Mouse (Mus musculus): ENCODE measurements around the gene Gm11011. TPM values are rescaled to one million over a fixed set of nuclear protein-coding genes. Genes with fewer than 3 reads are reported as not detected.
"Not testable (repeated sequence)": the region's sequence is repeated elsewhere in the genome, so short reads cannot be mapped to it uniquely, and the experiment has no call there.

Gm11011 gene
- polyA plus RNA-seq (2015; fragmentation: Nextera tagmentation; extraction: Ambion mirVana): not detected in 2 replicates

- not testable (repeated sequence) for ATAC-seq (replicated peaks); H3K27ac ChIP-seq (replicated peaks); H3K4me2 ChIP-seq (replicated peaks); H3K9me3 ChIP-seq; H3K36me3 ChIP-seq; H3K4me3 ChIP-seq; H3K27me3 ChIP-seq; H3K9ac ChIP-seq (replicated peaks)
- peaks cover 11% of the 10 kb centered on the region for H3K4me1 ChIP-seq
Measured at GRCm38 (mm10) chr2:169587645-169588044, at the start of gene Gm11011. Gene Gm11011, minus strand, starts transcription at chr2:169587745.

GRCm38 (mm10) chr2:169636414-169636813 is 48.9 kb upstream of the Gm11011 start:
- H3K4me3 ChIP-seq: no peak overlapping the region
- 76% methylated on average over 4 of the region's 4 CpGs for WGBS
- 0 out of 2 replicates have a peak overlapping the region, but pooled peaks have one; percentile 1 for H3K4me2 ChIP-seq (replicated peaks)

GRCm38 (mm10) chr2:169635428-169635827 is 47.9 kb upstream of the Gm11011 start:
- 33% methylated on average over 7 of the region's 7 CpGs for WGBS
- peak overlapping the region; percentile 45 for H3K4me3 ChIP-seq
- H3K36me3 ChIP-seq: no peaks in the 10 kb centered on the region
- ATAC-seq (replicated peaks): no peak
- peak overlapping the region; percentile 78 for H3K4me2 ChIP-seq (replicated peaks)
- H3K4me1 ChIP-seq: peaks cover 20% of the 10 kb centered on the region
- no peak overlapping the region for H3K27ac ChIP-seq (replicated peaks)
- no peak overlapping the region for H3K9ac ChIP-seq (replicated peaks)
- no peaks in the 10 kb centered on the region for H3K27me3 ChIP-seq
- H3K9me3 ChIP-seq: no peaks in the 10 kb centered on the region

More at GRCm38 (mm10) chr2:169636414-169636813, 48.9 kb upstream of the Gm11011 start:
- no peak for ATAC-seq (replicated peaks)
- H3K9ac ChIP-seq (replicated peaks): no peak overlapping the region
- no peak overlapping the region for H3K27ac ChIP-seq (replicated peaks)
- peaks cover 20% of the 10 kb centered on the region for H3K4me1 ChIP-seq
- H3K27me3 ChIP-seq: no peaks in the 10 kb centered on the region
- H3K9me3 ChIP-seq: no peaks in the 10 kb centered on the region
- no peaks in the 10 kb centered on the region for H3K36me3 ChIP-seq

- Histone ChIP-seq H3K27ac (replicated peaks) (no peak overlapping the region), H3K9me3 (no peaks in the 10 kb centered on the region), H3K9ac (replicated peaks) (0 out of 2 replicates have a peak overlapping the region, but pooled peaks have one; percentile 49), H3K4me2 (replicated peaks) (peak overlapping the region; percentile 78), H3K4me3 (peak overlapping the region; percentile 45), H3K36me3 (no peaks in the 10 kb centered on the region), H3K4me1 (peaks cover 20% of the 10 kb centered on the region), H3K27me3 (no peaks in the 10 kb centered on the region)
- no peak for ATAC-seq (replicated peaks)
- 41% methylated on average over 17 of the region's 17 CpGs for WGBS
Measured at GRCm38 (mm10) chr2:169634619-169635382, 47.3 kb upstream of the Gm11011 start.

GRCm38 (mm10) chr2:169633491-169634289 is 46.1 kb upstream of the Gm11011 start:
- peak overlapping the region; percentile 16; the same call in 1 of the 2 replicates for H3K27ac ChIP-seq (replicated peaks)
- ATAC-seq (replicated peaks): peak; percentile 59
- WGBS: under 1% methylated on average over 37 of the region's 38 CpGs

GRCm38 (mm10) chr2:169632338-169633151 is 45.0 kb upstream of the Gm11011 start, which contains the start of gene Tshz2:
Gene Tshz2, plus strand, starts transcription at chr2:169633013.
- H3K9me3 ChIP-seq: no peaks in the 10 kb centered on the region
- peak within 1 kb of the TSS; percentile 67 for H3K27ac ChIP-seq (replicated peaks)
- peak within 1 kb of the TSS; percentile 45 for H3K4me3 ChIP-seq
- H3K27me3 ChIP-seq: no peaks in the 10 kb centered on the region
- H3K4me2 ChIP-seq (replicated peaks): peak within 1 kb of the TSS; percentile 78
- WGBS: 0% methylated on average over 19 of the region's 22 CpGs
- peak; percentile 73 for ATAC-seq (replicated peaks)
- peak within 1 kb of the TSS; percentile 49 for H3K9ac ChIP-seq (replicated peaks)
- no peaks in the 10 kb centered on the region for H3K36me3 ChIP-seq
- H3K4me1 ChIP-seq: peaks cover 20% of the 10 kb centered on the region

More at GRCm38 (mm10) chr2:169633491-169634289, 46.1 kb upstream of the Gm11011 start:
- no peaks in the 10 kb centered on the region for H3K27me3 ChIP-seq
- no peaks in the 10 kb centered on the region for H3K9me3 ChIP-seq
- peak overlapping the region; percentile 78 for H3K4me2 ChIP-seq (replicated peaks)
- no peaks in the 10 kb centered on the region for H3K36me3 ChIP-seq
- H3K9ac ChIP-seq (replicated peaks): peak overlapping the region; percentile 49
- peaks cover 20% of the 10 kb centered on the region for H3K4me1 ChIP-seq
- H3K4me3 ChIP-seq: peak overlapping the region; percentile 45

- Histone ChIP-seq H3K9me3 (no peaks in the 10 kb centered on the region), H3K27ac (replicated peaks) (no peak overlapping the region), H3K27me3 (no peaks in the 10 kb centered on the region), H3K9ac (replicated peaks) (no peak overlapping the region), H3K4me1 (peaks cover 16% of the 10 kb centered on the region), H3K4me2 (replicated peaks) (no peak overlapping the region), H3K36me3 (no peaks in the 10 kb centered on the region), H3K4me3 (no peak overlapping the region)
- WGBS: 97% methylated on average over 3 of the region's 3 CpGs
- ATAC-seq (replicated peaks): no peak
Measured at GRCm38 (mm10) chr2:169630070-169630469, 42.5 kb upstream of the Gm11011 start.

- H3K9me3 ChIP-seq: no peaks in the 10 kb centered on the region
- 49% methylated on average over 15 of the region's 15 CpGs for WGBS
- no peak overlapping the region for H3K9ac ChIP-seq (replicated peaks)
- no peaks in the 10 kb centered on the region for H3K4me1 ChIP-seq
- H3K27me3 ChIP-seq: no peaks in the 10 kb centered on the region
- H3K4me3 ChIP-seq: no peak overlapping the region
- H3K4me2 ChIP-seq (replicated peaks): no peak overlapping the region
- H3K27ac ChIP-seq (replicated peaks): no peak overlapping the region
- H3K36me3 ChIP-seq: no peaks in the 10 kb centered on the region
- ATAC-seq (replicated peaks): no peak
Measured at GRCm38 (mm10) chr2:169621201-169621710, 33.7 kb upstream of the Gm11011 start.

- no peaks in the 10 kb centered on the region for H3K36me3 ChIP-seq
- no peak for ATAC-seq (replicated peaks)
- no peak overlapping the region for H3K4me2 ChIP-seq (replicated peaks)
- no peak overlapping the region for H3K27ac ChIP-seq (replicated peaks)
- no peaks in the 10 kb centered on the region for H3K9me3 ChIP-seq
- H3K27me3 ChIP-seq: no peaks in the 10 kb centered on the region; the same call in 1 of the 2 replicates
- H3K4me3 ChIP-seq: no peak overlapping the region
- H3K4me1 ChIP-seq: peaks cover 10% of the 10 kb centered on the region
- WGBS: 54% methylated on average over 6 of the region's 6 CpGs
- no peak overlapping the region for H3K9ac ChIP-seq (replicated peaks)
Measured at GRCm38 (mm10) chr2:169615998-169616397, 28.5 kb upstream of the Gm11011 start.

GRCm38 (mm10) chr2:169614683-169615082 is 27.1 kb upstream of the Gm11011 start:
- no peak for ATAC-seq (replicated peaks)
- peaks cover 13% of the 10 kb centered on the region for H3K4me1 ChIP-seq

GRCm38 (mm10) chr2:169611557-169611956 is 24.0 kb upstream of the Gm11011 start:
- ATAC-seq (replicated peaks): no peak
- H3K27me3 ChIP-seq: peaks cover 2% of the 10 kb centered on the region
- 0 out of 2 replicates have a peak overlapping the region, but pooled peaks have one; percentile 2 for H3K4me2 ChIP-seq (replicated peaks)
- H3K4me1 ChIP-seq: peaks cover 17% of the 10 kb centered on the region
- H3K36me3 ChIP-seq: no peaks in the 10 kb centered on the region
- 13% methylated on average over 7 of the region's 7 CpGs for WGBS
- H3K27ac ChIP-seq (replicated peaks): no peak overlapping the region
- H3K9me3 ChIP-seq: no peaks in the 10 kb centered on the region
- no peak overlapping the region for H3K9ac ChIP-seq (replicated peaks)
- no peak overlapping the region for H3K4me3 ChIP-seq

More at GRCm38 (mm10) chr2:169614683-169615082, 27.1 kb upstream of the Gm11011 start:
- Histone ChIP-seq H3K4me3 (no peak overlapping the region), H3K27me3 (no peaks in the 10 kb centered on the region; the same call in 1 of the 2 replicates), H3K4me2 (replicated peaks) (no peak overlapping the region), H3K27ac (replicated peaks) (no peak overlapping the region), H3K36me3 (no peaks in the 10 kb centered on the region), H3K9ac (replicated peaks) (no peak overlapping the region), H3K9me3 (no peaks in the 10 kb centered on the region)
- WGBS: 51% methylated on average over 4 of the region's 4 CpGs
